Mouse (Mus musculus) E14TG2a.4 (cell line): ENCODE measurements around the gene Hoxc5.

ENCODE experiments used
- CTCF ChIP-seq: conservative IDR thresholded peaks from 2 replicates; pipeline ENCODE4 v1.5.1; 2014; ENCODE audit warnings: low read length
- POU5F1 ChIP-seq: IDR thresholded peaks from 2 replicates; pipeline ENCODE4 v1.6.1; 2014; ENCODE audit warnings: low read length, borderline replicate concordance

DNA sequence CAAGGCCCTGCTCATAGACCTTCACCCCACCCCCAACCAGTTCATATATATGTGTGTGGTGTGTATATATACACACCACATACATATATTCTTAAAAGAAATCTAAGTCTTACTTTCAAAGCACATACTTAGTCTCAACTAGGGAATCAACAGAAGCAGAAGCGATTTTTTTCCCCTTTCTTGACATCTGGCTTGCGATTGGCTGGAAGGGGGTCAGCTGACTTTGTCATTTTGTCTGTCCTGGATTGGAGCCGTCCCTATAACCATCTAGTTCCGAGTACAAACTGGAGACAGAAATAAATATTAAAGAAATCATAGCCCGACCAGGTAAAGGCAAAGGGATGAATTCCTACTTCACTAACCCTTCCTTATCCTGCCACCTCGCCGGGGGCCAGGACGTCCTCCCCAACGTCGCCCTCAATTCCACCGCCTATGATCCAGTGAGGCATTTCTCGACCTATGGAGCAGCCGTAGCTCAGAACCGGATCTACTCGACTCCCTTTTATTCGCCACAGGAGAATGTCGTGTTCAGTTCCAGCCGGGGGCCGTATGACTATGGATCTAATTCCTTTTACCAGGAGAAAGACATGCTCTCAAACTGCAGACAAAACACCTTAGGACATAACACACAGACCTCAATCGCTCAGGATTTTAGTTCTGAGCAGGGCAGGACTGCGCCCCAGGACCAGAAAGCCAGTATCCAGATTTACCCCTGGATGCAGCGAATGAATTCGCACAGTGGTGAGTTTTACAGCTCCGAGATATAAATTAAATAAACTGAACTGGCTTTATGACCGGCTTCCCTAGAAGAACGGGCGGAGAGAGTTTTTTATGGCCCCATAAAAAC is 42.2 kb downstream of the Hoxc5 start:
- TF ChIP-seq CTCF: no peak
- TF ChIP-seq POU5F1: no peak
